Mouse (Mus musculus): ENCODE measurements at regions not wholly inside any gene's neighbourhood (a gene's known extent, or its start where the extent isn't known, plus 50 kb on each side); places are given as distances from the start of the nearest gene placed in this dataset.

GRCm38 (mm10) chr2:61245526-61245925, 282.5 kb upstream of the Rbms1 start:
- DNase-seq (ENCODE audit: inconsistent ontology term), result no peak

GRCm38 (mm10) chr2:61221676-61222075, 258.7 kb upstream of the Rbms1 start:
- DNase-seq (ENCODE audit: inconsistent ontology term), result no peak

DNA sequence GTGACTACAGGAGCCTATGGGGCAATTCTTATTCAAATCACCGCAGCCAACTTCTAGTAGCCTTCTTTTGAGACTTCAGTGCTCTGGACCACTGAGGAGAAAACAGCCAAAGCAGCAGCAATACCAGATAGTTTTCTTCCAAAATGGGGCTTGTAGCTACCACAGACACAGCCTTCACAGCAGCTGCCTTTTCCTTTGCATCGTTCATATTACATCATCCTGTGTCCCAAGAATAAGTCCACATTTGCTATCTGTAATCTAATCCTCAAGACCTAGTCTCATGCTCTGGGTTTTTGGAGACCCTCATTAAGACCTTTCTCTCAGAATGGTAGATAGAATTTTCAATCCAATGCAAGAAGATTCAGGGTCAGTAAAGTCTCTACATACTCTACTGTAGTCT, 258.2 kb upstream of the Rbms1 start:
- no peak for DNase-seq (ENCODE audit: inconsistent ontology term)

DNA sequence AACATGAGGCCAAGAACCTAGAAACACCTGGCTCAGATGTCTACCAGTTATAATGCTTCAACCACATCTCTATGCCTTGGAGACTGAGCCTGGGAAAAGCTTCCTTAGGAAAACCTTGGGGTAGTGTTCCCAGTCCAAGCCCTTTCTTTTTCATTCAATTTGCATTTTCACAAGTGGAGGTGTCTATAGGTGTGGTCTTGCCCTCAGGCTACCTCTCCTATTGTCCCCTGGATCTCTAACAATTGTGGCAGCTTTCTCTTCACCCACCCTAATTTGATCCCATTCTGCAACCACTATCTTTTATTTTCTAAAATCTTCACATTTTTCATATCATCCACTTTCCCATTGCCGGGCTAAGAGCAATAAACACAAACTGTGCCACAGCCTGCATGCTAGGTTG, 251.0 kb upstream of the Rbms1 start:
- no peak for DNase-seq (ENCODE audit: inconsistent ontology term)

- no peak for DNase-seq (ENCODE audit: inconsistent ontology term)
Measured at GRCm38 (mm10) chr2:61201387-61201786, 238.4 kb upstream of the Rbms1 start.

GRCm38 (mm10) chr2:61193976-61194375, 231.0 kb upstream of the Rbms1 start:
- no peak for DNase-seq (ENCODE audit: inconsistent ontology term)

GRCm38 (mm10) chr2:61182424-61182979, 219.5 kb upstream of the Rbms1 start:
- DNase-seq (ENCODE audit: inconsistent ontology term), result no peak

GRCm38 (mm10) chr2:61177801-61178200, 214.8 kb upstream of the Rbms1 start:
- DNase-seq (ENCODE audit: inconsistent ontology term), result no peak

GRCm38 (mm10) chr2:61176807-61177206, 213.8 kb upstream of the Rbms1 start:
- no peak for DNase-seq (ENCODE audit: inconsistent ontology term)

- DNase-seq (ENCODE audit: inconsistent ontology term), result no peak
Measured at GRCm38 (mm10) chr2:61173581-61173980, 210.6 kb upstream of the Rbms1 start.

- no peak for DNase-seq (ENCODE audit: inconsistent ontology term)
Measured at GRCm38 (mm10) chr2:61161336-61161735, 198.3 kb upstream of the Rbms1 start.

DNA sequence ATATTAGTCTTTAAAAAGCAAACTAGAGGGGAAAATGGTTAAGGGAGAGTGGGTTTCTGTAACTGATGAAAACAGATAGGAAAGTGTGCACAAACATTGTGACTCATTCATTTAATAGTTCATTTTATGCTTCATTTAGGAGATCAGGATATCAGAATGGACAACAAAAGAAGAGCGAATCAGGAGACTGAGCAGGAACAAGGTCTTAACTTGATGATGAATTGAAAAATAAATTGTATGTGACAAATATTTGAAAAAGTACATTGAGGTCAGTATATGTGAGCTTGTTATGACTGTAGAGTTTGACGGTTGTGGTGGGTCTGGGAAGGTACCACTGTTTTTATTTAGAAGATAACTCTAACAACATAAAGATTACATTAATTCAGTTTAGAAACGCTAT, 196.8 kb upstream of the Rbms1 start:
- DNase-seq (ENCODE audit: inconsistent ontology term), result peak; percentile 93

DNA sequence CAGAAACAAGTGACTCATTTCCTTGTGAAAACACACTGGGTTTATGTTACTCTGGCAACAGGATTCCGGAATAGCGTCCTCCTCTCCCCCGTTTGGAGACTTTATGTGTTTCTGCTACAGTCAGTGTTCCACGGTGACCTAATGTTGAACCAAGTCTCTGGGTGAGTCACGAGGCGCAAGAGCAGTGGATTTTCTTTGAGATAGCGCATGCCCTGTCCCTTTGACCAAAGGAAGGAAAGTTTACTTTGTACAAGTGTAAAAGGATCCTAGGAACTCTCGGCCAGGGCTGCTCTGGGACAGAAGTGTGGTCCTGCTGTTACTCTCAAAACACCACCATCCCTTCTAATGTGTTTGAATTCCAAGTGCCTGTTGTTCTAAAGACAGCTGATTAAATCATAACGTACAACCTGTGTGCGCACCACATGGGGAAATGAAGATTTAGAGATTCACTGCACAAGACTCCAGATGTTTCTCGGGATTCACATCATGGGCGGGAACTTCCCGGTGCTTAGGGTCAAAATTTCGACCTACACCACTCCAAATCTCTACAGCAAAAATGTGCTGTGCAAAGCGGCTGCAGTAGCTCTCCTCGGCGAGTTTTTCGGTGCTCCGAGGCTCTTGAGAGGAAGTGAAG, 176.1 kb upstream of the Rbms1 start:
- DNase-seq (ENCODE audit: inconsistent ontology term), result peak; percentile 86

GRCm38 (mm10) chr2:61138625-61138997, 175.6 kb upstream of the Rbms1 start:
- no peak for DNase-seq (ENCODE audit: inconsistent ontology term)

DNA sequence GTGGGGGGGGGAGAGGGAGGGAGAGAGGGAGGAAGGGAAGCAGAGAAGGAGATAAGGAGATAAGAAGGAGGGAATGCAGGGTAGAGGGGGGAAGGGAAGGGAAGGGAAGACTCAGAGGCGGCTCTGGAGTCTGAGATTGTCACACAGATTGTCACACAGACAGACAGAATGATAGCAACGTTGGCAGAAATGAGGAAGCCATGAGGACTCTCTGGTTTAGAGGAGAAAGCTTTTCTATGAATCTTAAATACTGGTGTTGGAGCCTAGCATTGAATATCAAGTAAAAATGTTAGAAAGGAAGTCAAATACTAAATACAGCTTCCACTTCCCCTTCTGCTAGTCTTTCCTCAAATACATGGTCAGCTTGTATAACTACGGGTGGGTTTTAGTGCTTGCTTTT, 174.4 kb upstream of the Rbms1 start:
- DNase-seq (ENCODE audit: inconsistent ontology term), result no peak

DNA sequence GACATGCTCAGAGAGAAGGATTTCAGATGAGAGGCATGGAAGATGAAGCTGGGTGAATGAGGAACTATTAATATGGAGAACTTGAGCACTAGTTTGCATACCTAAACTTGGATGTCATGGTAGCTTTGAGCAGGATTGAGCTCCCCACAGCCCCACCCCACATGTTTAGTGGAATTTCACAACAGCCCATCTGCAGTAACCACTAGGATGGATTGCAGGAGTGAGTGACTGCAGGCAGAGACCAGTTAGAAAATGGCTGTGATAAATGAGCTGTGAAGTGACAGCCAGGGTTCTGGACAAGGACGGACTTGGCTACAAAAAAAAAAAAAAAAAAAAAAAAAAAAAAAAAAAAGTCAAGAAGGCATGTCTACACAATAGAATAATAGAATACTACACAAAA, 173.9 kb upstream of the Rbms1 start:
- DNase-seq (ENCODE audit: inconsistent ontology term), result peak; percentile 33

DNA sequence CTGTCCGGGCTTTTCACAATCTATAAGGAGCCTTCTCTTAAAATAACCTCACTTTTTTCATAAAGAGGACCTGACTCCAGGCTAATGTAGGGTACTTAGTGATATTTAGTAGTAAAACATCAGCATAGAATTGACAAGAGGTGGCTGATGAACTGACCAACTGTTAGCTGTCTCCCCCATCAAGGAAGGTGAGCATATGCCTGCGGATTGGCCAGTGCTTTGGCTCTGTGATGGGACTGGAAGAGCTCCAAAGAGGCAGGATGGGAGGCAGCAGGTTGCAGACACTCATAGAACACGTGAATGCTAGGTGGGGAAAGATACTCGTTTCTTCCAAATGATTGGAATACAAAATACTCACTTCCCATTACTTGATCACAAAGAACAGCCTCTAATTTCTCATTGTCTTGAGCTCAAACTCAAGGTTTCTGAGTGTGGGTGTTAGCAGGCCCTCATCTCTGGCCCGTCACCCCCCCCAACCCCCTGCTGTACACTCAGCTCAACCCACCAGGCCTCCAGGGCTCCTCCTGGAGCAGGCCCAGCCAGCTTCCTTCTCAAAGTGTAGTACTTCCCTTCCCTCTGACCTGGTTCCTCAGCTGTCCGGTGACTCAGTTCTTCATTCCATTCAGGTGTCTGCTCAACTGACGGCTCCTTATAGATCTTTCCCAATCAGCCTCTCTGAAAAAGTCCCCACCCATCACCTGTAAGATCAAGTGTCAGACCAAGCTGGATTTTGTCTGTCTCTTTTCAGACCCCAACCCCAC, 160.2 kb upstream of the Rbms1 start:
- no peak for DNase-seq (ENCODE audit: inconsistent ontology term)

GRCm38 (mm10) chr2:61121281-61121680, 158.3 kb upstream of the Rbms1 start:
- DNase-seq (ENCODE audit: inconsistent ontology term), result no peak

GRCm38 (mm10) chr2:61114620-61115019, 151.6 kb upstream of the Rbms1 start:
- DNase-seq (ENCODE audit: inconsistent ontology term), result no peak

DNA sequence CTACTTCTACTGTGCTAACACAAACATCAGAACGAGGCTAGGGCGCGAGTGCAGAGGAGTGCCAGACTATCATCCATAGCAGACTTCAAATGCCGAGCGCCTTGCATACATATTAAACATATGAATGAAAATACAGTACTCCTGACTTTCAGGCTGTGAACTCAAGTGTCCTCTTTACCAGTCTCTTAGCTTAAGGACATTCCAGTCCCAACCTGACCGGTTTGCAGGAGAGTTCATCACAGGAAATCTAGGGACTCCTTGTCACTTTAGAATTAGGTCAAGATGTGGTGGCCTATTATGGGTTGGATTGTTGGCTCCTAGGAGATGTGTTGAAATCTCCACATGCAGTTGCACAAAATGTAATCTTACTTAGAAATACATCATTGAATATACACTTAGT, 150.9 kb upstream of the Rbms1 start:
- no peak for DNase-seq (ENCODE audit: inconsistent ontology term)

DNA sequence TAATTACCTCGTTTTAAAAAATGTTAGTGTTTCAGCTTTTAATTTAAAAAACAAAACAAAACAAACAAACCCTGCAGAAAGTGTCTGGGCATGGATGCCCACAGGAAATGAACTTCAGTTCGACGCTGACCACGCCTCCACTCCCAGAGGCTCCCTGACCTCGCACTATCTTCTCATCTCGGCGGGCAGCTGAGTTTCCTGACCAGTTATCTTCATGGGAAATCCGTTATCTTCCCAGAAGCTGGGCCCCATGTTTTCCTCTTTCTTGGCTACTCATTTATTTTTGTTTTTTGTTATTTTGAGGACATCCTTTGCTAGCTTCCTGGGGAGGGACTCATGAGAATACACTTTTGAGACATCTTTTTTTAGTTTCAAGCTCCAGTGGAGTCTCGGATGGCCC, 147.6 kb upstream of the Rbms1 start:
- DNase-seq (ENCODE audit: inconsistent ontology term), result no peak

DNA sequence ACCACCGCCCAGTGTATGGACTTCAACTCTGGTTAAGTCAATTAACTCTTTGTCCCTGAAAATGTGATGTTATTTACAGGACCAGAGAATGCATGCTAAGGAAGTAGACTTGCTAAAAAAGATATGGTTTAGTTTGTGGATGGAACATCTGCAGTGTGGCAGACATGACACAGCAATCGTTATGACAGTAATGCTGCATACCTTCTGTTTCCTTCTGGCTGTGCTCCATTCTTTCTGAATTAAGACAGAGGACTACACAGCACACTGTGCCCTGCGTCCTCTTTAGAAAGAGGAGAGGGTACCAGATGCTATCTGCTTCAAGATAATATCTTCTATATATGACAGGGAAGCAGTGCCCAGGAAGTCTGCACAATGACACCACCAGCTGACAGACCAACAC, 146.6 kb upstream of the Rbms1 start:
- DNase-seq (ENCODE audit: inconsistent ontology term), result no peak

DNA sequence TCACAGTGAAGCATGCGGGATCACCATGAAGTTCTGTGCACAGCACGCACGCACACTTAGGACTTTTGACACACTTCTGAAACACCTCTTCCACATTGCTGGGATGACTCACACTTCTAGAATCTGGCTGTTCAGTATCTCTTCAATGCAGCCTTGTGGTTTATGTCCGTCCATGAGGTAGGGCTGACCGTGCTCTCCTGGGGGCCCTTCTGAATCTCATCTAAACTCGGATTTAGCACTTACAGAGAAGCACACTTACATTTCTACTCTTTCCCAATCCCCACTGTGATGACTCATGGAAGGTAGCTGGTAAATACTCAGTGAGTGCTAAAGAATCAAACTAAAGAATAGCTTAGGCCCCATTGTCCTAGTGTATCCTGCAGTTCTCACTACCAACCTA, 142.2 kb upstream of the Rbms1 start:
- DNase-seq (ENCODE audit: inconsistent ontology term), result peak; percentile 11
